Mouse (Mus musculus): ENCODE data around the gene Klk1b8.
"Not testable (repeated sequence)": the region's sequence is repeated elsewhere in the genome, so short reads cannot be mapped to it uniquely, and the experiment has no call there.

Klk1b8 gene

DNA sequence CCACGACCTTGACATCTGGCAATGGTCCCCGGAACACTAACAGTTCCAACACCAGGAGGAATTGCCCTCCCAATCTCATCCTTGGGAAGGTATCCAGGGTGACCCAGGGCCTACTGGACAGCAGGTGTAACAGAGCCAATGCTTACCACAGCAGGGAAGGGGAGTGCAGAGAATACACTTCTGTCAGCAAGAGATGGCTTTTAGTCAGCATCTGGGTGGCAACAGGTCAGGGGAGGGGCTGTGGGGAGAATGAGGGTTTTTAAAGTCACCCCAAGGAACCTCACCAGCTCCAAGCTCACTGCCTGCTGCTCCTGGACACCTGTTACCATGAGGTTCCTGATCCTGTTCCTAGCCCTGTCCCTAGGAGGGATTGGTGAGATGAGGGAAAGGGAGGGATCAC, at the start of gene Klk1b8:
TSS of gene Klk1b8 (plus strand) at position 301 of the 400 bp plus-strand sequence.
- DNase-seq, result no peak

DNA sequence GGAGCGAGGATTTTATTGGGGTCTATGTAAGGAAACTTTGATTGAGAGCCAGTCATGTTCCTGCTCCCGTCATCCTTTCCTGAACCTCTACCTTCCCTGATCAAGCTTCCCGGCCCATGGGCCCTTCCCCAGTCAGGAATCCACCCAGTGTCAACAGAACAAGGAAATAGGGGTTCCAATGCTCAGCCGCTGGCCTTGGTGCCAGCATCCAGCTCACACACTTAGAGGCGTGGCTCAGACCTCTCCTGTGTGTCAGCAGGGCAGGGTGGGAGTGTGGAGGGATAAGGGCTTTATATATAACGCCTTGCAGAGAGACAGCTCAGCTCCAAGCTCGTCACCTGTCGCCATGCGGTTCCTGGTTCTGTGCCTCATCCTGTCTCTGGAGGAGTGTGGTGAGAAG, 35.6 kb upstream of the Klk1b8 start:
- DNase-seq, result no peak

DNA sequence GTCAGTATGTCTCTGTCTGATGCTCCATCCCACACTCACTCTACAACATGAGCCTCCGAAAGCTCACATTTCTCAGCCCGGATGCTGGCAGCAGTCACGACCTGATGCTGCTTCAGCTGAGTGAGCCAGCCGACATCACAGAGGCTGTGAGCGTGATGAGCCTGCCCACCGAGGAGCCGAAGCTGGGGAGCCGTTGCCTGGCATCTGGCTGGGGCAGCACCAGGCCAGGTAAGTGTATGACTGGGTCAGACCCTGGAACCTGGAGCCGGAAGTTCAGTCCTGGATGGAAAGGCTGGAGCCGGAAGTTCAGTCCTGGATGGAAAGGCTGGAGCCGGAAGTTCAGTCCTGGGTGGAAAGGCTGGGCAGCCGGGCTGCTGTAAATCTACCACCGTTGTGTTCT, 32.0 kb upstream of the Klk1b8 start:
- peak; percentile 79 for DNase-seq

DNA sequence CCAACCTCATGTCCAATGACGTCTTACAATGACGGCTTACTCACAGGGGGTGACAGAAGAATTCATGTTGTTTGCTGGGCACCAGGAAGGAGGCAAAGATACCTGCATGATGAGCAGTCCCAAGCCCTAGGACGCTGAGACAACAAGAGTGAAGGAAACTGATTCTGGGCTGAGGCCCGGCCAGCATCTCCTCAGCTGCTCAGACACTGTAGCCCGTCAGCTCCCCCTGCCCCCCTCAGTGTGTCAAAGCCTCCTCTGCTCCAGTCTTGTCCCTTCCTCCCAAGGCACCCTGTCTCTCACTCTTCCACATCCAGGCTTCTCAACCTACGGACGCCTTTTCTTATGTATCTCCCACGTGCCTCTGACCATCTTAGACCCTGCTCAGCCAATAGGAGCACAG, 31.6 kb upstream of the Klk1b8 start:
- DNase-seq, result peak; percentile 70

DNA sequence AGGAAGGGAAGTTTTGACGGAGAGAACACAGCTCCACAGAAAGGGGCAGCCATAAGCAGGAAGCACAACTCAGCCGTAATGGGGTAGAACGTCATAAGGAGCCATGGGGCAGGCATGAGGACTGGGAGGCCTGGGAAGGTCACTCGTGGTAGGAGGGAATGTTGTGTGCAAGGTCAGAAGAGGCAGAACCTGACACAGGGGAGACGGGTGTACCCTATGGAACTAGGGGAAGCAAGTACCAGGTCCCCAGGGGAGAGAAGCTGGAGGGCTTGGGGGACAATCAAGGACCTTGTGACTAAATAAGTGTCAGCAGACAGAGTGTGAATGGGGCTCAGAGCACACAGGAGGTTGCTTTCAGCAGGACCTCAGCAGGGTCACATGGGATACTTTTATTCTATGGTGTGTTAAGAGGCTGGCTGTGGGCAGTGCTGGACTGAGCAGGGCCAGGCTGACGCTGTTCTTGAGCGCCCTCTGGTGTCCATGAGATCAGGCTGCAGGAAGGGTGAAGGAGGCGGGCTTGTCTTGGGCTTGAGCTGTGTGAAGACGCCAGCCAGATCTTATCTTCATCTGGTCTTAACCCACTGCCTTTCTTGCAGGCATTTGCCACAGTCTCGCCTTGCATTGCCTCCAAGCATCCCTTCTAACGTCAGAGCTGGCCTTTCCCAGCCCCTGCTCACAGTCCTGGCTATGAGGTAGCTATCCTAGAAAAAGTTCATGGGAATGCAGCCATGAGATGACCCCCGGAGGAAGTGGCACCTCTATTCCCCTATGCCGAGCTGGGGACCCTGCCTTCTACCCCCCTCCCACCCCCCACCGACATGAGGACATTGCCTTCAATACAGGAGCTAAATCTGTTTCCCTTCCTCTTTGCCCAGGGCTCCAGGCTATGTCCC, 30.7 kb upstream of the Klk1b8 start:
- peak; percentile 90 for DNase-seq

DNA sequence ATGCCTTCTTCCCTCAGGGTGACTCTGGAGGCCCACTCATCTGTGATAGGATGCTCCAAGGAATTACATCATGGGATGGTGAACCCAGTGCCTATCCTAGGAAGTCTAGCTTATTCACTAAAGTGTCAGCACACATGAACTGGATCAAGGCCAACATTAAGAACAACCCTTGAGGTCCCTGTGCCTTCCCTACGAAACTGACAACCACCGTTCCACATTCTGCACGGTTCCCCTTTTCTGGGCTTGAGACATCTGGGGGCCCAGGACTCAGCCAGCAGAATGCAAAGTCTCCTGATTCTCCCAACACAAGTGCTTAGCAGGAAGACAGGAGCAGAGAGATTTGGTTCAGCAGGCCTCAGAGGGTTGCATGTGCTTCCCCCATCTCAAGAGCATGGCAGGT, 29.9 kb upstream of the Klk1b8 start:
- no peak for DNase-seq

DNA sequence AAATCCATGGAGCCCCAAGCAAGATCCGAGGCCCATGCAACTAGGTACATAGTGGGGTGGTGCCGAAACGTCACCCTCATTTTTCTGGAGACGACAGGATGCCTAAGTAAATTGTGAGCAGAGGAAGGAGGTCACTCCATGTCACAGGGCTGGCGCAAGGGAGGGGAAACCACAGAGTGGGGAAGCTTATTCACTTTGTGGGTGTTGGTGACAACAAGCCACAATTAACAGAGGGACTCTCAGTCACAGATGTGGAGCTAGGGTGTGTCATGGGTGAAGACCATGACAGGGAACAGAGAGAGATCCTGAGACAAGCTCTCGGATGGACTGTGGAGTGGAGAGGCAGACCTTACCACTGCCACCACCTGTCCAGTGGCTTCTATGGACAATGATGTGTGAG, 29.4 kb upstream of the Klk1b8 start:
- DNase-seq, result peak; percentile 82

DNA sequence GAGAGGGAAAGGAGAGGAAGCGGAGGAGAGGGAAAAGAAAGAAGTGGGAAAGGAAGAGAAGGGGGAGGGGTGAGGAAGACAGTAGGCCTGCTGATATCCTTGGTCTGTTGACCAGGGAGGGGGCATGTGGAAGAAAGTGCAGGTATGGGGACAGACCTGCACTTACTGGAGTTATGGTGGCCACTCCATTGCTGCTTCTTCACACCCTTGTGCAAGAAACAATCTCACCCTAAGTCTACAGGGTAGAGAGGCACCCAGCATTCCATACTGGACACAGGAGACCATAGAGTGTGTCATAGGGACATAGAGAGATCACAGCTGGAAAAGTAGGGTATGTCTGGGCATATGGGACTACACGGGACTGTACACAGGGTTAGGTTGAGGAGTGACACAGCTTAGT, 28.5 kb upstream of the Klk1b8 start:
- peak; percentile 80 for DNase-seq

DNA sequence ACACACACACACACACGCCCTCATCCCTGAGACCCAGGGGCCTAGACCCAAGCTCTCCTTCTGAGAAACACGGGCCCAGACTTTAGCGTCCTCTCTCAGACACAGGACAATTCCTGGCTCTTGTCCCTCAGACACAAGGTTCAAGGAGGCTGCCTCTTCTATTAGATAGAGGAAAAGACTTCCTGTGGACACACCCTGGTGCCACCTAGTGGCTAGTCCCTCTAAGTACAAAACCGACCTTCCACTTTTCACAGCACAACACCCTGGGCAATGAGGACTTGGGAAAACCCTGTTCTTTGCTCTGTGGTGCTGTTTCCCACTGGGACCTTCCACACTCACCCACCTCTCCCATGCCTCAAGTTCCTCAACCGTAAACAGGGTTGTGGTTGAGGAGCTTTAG, 24.5 kb upstream of the Klk1b8 start:
- DNase-seq, result no peak

DNA sequence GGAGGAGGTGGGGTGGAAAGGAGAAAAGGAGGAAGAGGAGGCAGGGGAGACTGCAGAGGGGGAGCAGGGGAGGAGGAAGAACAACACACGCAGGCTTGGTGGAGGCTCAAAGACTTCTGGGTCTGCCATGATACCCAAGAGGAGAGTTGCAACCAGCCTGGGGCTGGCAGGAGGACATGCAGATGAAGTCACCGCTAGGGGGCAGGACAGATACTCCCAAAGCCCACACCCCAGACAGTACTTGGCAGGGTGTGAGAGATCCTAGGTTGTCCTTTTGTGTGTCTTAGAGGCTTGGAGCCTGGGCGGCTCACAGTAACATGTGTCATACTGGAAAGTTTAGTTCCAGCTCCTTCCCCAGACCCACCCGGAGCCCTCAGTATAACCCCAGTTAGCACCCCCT, 21.9 kb upstream of the Klk1b8 start:
- DNase-seq, result no peak

DNA sequence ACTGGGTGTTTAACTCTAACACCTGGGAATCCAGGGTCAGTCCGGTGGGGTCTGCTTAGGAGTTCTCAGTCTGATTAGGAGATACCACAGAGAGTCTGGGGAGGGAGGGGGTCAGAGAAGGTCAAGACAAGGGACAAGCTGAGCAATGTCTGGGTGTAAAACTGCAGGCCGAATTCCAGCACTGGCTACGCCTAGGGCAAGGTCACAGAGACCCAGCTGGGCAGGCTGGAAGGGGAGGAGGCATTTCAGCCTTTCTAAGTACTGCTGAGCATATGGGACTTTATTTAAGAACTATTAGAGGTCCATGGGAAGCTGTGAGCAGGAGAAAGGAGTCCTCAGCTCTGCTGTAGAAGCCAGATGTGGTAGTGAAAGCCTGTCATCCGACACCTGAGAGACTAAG, 18.1 kb upstream of the Klk1b8 start:
- no peak for DNase-seq

DNA sequence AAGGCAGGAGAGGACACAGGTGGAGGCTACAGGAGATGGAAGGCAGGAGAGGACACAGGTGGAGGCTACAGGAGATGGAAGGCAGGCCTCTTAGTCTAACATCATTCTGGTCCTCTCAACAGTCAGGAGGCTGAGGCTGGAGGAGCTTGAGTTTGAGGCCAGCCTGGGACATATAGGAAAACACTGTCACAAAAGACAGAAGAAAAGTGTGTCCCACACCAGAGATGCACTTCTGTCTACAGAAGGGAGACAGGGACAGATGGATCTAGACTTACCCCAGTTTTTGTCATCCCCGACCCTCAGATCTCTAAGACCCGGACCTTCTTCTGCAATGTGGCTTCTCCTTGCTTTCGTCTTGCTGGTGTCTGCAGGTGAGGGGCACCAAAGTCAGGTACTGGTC, 17.0 kb upstream of the Klk1b8 start, which contains the start of gene Klk15:
TSS of gene Klk15 (plus strand) at position 301 of the 400 bp plus-strand sequence.
- no peak for DNase-seq

DNA sequence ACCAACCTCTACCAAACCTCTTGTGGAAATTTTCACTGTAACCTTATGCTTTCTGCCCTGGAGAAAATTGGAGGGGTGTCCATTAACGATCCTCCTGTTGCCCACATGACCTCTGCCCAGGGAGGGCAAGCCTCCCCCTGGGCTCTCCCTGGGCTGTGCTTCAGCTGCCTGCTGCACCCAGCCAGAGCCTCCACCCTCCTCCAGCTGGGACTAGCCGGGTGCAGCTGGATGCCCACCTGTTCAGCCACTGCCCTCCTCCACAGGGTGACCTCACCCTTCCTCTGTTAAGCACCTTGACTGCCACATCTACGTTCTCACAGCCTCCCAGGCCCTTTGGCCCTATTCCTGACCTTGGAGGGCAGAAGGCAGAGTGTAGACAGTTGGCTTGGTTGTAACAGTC, 15.7 kb upstream of the Klk1b8 start:
- DNase-seq, result no peak

DNA sequence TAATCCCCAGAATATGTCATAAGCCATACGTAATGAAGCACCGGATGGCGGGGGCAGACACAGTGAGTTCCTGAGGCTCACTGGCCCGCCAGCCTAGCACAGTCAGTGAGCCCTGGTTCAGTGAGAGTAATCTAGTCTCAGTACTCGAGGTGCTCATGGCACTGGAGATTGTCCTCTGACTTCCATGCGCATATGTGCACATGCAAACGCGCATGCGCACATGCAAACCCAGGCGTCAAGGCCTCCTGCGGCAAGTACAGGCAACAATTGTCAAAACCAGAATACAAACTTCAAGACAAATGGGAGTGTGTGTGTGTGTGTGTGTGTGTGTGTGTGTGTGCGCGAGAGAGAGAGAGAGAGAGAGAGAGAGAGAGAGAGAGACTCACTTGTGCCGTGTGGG, 13.9 kb upstream of the Klk1b8 start:
- no peak for DNase-seq

DNA sequence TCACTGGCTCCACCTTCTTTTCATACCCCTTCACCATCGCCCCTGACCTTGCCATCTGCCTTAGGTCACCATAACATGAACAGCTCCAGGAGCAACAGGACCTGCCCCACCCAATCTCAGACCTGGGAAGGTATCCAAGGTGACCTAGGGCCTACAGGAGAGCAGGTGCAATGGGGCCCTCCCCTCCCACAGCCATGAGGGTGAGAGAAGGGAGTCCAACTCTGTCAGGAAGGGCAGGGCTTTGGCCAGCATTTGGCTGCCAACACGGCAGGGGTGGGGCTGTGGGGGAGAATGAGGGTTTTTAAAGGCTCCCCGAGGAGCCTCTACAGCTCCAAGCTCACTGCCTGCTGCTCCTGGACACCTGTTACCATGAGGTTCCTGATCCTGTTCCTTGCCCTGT, 8.2 kb upstream of the Klk1b8 start:
- DNase-seq, result not testable (repeated sequence)

DNA sequence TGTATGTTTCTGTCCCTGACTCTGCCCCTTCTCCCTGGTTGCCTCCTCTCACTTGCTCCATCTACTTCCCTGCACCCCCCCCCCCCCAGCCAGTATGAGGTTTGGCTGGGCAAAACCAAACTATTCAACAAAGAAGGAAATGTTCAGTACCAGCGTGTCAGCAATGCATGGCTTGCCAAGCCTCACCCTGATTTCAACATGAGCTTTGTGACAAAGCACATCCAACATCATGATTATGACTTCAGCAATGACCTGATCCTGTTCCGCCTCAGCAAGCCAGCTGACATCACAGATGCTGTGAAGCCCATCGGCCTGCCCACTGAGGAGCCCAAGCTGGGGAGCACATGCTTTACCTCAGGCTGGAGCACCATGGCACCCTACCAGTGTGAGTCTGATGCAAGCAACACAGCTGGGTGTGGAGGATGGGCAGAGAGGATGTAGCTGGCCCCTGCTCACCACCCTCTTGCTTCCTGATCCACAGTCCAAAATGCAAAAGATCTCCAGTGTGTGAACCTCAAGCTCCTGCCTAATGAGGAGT, 5.7 kb upstream of the Klk1b8 start:
- no peak for DNase-seq

DNA sequence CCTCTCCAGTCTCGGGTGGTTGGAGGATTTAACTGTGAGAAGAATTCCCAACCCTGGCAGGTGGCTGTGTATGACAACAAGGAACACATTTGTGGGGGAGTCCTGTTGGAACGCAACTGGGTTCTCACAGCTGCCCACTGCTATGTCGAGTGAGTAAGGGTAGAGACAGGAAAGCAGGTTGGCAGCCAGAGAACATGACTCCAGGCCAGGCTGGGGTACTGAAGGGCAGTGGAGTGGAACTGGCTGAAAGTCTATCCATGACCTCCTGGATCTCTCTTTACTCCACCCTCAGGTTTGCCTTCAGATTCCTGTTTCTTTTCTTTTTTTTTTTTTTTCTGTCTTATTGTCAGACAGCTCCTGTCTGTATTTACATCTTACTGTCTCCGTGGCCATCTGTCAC, 2.2 kb downstream of the Klk1b8 start:
- DNase-seq, result no peak

DNA sequence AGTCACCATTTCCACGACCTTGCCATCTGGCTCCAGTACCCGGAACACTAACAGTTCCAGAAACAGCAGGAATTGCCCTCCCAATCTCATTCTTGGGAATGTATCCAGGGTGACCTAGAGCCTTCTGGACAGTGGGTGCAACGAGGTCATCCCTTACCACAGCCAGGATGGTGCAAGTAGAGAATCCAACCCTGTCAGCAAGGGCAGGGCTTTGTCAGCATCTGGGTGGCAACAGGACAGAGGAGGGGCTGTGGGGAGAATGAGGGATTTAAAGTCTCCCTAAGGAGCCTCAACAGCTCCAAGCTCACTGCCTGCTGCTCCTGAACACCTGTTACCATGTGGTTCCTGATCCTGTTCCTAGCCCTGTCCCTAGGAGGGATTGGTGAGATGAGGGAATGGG, 16.0 kb downstream of the Klk1b8 start, which contains the start of gene Klk1b1:
TSS of gene Klk1b1 (plus strand) at position 301 of the 400 bp plus-strand sequence.
- no peak for DNase-seq

DNA sequence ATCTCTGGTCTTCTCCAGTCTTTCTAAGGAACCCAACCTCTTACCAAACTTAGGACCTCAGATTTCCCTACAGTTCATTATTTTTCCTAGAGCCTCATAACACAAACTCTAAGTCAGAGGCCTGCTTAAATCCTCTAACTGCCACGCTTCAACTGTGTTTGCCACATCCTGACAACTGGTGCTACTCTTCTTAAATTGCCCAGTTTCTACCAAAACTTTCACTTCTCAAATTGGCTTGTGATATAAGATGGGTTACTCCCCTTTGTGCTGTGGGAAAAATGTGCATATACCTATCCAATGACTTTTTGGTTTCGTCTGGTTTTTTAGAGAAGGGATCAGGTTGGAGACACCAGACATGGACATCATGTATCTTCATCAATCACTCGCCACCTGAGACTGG, 16.6 kb downstream of the Klk1b8 start:
- DNase-seq, result no peak

DNA sequence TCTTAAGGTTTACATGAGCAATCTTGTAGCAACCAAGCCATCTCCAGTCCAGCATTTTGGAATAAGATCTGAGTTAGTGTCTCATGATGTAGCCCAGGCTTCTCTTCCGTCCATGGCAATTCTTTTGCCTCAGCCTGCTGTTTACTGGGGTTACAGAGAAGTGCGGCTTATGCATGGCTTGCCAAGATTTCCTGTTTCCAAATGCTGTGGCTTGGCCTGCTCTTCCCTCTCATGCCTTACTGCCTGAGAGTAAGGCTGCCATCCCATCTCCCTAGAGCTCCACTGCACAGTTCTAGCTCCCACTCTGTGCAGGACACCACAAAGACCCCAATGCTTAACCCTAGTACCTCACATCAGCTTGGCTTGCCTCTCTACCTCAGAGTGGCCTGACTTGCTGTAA, 17.1 kb downstream of the Klk1b8 start:
- no peak for DNase-seq

DNA sequence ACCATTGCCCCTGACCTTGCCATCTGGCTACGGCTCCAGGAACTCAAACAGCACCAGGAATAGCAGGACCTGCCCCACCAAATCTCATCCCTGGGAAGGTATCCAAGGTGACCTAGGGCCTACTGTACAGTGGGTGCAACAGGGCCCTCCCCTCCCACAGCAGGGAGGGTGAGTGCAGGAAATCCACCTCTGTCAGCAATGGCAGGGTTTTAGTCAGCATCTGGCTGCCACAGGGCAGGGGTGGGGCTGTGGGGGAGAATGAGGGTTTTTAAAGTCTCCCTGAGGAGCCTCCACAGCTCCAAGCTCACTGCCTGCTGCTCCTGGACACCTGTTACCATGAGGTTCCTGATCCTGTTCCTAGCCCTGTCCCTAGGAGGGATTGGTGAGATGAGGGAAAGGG, 25.3 kb downstream of the Klk1b8 start, which contains the start of gene Klk1b9:
TSS of gene Klk1b9 (plus strand) at position 301 of the 400 bp plus-strand sequence.
- not testable (repeated sequence) for DNase-seq

DNA sequence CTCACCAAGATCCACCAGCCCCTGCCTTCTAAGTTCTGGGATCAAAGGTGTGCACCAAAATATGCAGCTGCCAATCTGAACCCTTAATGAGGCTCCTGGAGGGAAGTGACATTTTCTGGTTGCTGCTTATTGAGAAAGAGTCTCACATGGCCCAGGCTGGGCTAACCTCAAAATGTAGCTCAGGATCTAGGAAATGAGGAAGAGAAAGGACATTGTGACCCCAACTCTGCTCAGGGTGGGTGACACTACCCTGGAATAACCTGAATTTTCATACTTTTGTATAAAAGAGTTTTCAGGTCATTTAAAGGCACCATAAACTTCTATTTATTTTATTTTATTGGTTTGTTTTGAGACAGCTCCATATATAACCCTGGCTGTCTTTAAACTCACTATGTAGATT, 35.2 kb downstream of the Klk1b8 start:
- no peak for DNase-seq

DNA sequence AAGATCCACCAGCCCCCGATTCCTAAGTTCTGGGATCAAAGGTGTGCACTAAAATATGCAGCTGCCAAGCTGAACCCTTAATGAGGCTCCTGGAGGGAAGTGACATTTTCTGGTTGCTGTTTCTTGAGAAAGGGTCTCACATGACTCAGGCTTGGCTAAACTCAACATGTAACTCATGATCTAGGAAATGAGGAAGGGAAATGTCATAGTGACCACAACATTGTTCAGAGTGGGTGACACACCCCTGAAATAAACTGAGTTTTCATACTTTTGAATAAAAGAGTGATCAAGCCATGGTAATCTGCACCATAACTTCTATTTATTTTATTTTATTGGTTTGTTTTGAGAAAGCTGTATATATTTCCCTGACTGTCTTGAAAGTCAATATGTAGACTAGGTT, 44.4 kb downstream of the Klk1b8 start:
- DNase-seq, result not testable (repeated sequence)

DNA sequence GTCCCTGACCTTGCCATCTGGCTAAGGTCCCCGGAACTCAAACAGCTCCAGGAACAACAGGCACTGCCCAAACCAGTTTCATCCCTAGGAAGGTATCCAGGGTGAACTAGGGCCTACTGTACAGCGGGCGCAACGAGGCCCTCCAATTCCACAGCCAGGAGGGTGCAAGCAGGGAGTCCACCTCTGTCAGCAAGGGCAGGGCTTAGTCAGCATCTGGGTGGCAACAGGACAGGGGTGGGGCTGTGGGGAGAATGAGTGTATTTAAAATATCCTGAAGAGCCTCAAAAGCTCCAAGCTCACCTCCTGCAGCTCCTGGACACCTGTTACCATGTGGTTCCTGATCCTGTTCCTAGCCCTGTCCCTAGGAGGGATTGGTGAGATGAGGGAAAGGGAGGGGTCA, 45.1 kb downstream of the Klk1b8 start, which contains the start of gene Klk1b11:
TSS of gene Klk1b11 (plus strand) at position 301 of the 400 bp plus-strand sequence.
- not testable (repeated sequence) for DNase-seq

Measured in heart, adult 11 months (tissue).